Mouse (Mus musculus) left cerebral cortex, postnatal 14 days (tissue): ENCODE measurements around the gene Slit3. TPM values are rescaled to one million over a fixed set of nuclear protein-coding genes. Genes with fewer than 3 reads are reported as not detected.
A peak's percentile ranks its signal among the peaks of the same experiment; 100 is the strongest.

Experiments used
- DNase-seq, 2 experiments: peaks; one replicate each; pipeline ENCODE4 v3.0.0; 2021 to 2022; ENCODE audit warnings: low spot score in 2 of 2, mixed read lengths in 1 of 2
- intact Hi-C: fragments of 180-260 bp; cut with DNase I; formaldehyde crosslinking; loops from one replicate; pipeline ENCODE4 v1.15.1; 2025
- total RNA-seq, 2 experiments: library from RNA; stranded (reverse); gene quantifications; 2 replicates each; pipeline ENCODE4 v1.2.3; 2021

Slit3 gene
- total RNA-seq, 2 experiments from 2014 or later = 58.3 to 58.6 TPM

- no peak for DNase-seq
- intact Hi-C loops = no loop called here
Measured at GRCm38 (mm10) chr11:35612262-35612896, 491.4 kb downstream of the Slit3 start.

DNA sequence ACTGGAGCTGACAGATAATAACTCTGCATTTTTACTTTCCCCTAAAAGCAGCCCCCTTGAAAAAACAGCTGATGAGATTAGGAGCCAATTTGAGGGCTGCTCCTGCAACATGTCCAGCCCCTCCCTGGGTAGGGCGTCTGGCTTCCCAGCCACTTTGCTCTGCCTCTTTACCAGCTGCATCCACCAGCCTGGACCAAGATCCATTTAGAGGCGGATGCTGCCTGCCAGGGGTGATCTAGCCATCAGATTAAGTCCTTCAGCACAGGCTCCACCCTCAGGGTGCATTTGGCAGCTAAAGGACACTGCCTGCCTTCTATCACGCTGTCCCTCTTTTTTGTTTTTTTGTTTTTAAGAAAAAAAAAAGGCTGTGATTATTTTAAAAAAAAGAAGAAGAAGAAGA, 493.5 kb downstream of the Slit3 start:
- intact Hi-C loops = no loop called here
- no peak for DNase-seq

DNA sequence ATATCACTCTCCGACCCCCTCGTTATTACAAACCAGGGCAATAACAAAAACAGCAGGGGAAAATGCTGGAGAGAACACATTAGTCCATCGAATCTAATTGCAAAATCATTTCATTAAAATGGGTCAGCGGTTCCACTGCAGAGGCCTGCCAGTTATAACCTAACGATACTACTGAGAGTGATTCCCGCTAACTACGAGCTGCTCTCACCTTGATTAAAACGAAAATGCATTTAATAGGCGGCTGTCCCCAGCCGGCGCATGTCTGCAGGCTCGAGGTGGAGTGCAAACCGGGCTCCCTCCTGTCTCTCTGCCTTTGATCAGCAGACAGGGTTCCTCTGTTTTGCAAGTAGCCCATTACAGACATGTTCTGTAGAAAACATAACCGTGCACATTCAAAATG, 498.4 kb downstream of the Slit3 start:
- no peak for DNase-seq
- intact Hi-C loops = no loop called here

- intact Hi-C loops = no loop called here
- DNase-seq = no peak
Measured at GRCm38 (mm10) chr11:35622736-35623135, 501.7 kb downstream of the Slit3 start.

DNA sequence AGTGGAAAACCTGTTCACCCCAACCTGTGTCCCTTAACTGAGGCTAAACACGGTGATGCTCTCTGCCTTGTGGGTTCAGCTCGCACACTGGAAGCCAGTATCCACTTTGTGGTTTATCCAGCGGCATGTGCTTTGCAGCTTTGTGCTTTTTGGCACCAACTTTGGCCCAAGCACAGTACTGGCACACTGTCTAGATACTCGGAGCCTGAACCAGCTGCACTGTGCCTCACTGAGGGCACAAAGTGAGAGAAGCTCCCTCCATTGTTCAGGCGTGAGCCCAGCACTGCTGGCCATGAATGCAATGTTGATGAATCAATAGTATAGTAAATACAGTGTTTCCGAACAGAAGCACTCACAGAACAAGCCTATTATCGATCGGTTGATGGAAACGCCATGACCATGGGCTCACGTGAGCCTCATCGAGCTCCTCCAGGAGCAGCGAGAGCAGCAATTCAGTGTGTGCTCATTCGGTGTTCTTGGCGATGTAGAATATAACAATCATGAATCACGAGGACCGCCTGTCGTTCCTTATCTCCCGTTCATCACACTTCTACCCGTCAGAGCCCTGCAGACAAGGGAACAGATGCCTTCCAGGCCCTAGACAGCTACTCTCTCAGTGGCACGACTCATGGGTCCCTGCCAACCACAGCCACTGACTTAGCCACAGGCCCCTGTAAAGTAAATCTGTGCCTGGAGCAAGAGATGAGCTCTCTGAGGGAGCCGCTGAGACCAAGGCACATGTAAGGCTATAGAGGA, 503.7 kb downstream of the Slit3 start:
- intact Hi-C loops = no loop called here
- DNase-seq = peak in 1 of 2 experiments; percentile 49

DNA sequence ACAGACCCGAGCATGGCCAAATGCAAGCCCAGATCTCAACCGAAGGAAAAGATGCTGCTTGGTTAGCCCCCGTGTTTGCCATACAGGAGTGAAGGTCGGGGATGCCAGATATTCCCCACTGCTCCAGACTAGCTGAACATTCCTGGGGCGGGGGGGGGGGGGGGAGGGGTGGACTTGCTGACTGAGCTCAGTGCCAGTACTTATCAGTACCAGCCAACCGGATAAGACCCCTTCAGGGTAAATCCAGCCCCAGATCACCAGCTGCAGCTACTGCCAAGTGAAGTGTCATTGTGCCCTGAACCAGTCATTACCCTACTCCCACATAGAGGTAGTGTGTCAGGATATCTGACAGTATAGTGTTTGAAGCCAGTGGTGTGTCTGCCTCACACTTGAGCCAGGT, 504.6 kb downstream of the Slit3 start:
- DNase-seq = no peak
- intact Hi-C loops = no loop called here

GRCm38 (mm10) chr11:35626161-35626885, 505.3 kb downstream of the Slit3 start:
- intact Hi-C loops = no loop called here
- no peak for DNase-seq

DNA sequence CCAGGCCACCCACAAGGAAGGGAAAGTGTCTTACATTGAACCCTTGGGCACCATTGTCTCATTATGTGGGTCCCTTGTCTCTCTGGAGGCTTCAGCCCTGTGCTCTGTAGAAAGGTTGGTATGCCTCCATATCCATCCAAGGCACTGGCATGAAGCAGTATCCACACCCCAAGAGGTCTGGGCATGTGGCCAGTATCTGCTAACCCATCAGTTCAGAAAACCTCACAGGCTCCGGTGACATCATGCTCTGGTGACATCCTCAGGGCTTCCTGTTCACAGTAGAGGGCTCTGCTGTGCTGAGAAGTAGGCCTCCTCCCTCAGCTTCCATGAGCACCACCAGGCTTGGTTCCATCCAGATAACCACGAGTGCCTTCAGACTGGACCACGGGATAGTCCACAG, 506.8 kb downstream of the Slit3 start:
- intact Hi-C loops = no loop called here
- no peak for DNase-seq

DNA sequence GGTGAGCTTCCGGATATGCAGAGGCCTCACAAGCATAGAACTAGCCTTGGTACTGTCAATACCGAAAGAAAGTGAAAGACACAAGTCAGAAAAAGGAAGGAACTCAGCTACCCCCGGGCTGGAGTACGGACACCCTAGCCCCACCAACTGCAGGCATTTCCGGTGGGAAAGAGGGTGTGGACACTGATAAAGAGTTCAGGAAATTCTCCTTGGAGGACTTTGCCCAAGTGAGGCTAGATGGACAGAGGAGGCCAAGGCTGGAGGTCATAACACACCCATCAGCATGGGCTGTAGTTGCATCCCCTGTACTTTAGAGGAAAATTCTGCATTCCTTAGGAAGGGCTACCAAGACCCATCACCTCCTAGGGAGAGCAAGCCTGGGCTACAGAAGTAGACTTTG, 511.2 kb downstream of the Slit3 start:
- DNase-seq = no peak
- intact Hi-C loops = no loop called here

GRCm38 (mm10) chr11:35637102-35637501, 516.1 kb downstream of the Slit3 start:
- no peak for DNase-seq
- intact Hi-C loops = no loop called here

- intact Hi-C loops = no loop called here
Measured at GRCm38 (mm10) chr11:35638862-35639384, 517.9 kb downstream of the Slit3 start.

DNA sequence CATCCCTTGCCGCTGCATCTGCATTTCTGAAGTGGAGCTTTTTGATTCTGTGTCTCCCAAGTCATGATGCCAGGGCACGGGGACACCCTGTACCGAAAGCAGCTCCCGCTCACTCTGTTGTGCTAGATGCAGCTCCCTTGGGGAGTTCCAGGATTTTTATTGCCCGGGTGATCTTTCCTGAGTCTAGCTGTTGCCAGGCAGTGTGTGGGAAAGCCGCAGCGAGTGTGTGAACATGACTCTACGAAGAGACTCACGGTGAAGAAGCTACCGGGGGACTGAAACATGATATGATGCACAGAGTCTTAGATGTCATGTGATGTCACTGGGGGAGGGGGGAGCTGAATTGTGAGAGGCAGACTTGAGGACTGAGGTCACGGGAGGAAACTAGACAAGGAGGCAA, 518.4 kb downstream of the Slit3 start:
- intact Hi-C loops = no loop called here
- DNase-seq = peak; percentile 22 to 67

More at GRCm38 (mm10) chr11:35638862-35639384, 517.9 kb downstream of the Slit3 start:
- peak in 1 of 2 experiments; percentile 10 for DNase-seq

GRCm38 (mm10) chr11:35651286-35651685, 530.3 kb downstream of the Slit3 start:
- no peak for DNase-seq
- intact Hi-C loops = no loop called here

- DNase-seq = no peak
- intact Hi-C loops = no loop called here
Measured at GRCm38 (mm10) chr11:35655836-35656235, 534.8 kb downstream of the Slit3 start.

- intact Hi-C loops = no loop called here
Measured at GRCm38 (mm10) chr11:35657582-35657981, 536.6 kb downstream of the Slit3 start.

GRCm38 (mm10) chr11:35660967-35661366, 539.9 kb downstream of the Slit3 start:
- intact Hi-C loops = loop anchor here (10.0 kb wide), 1 partner anchor 816 kb away; no protein-coding TSS in a partner anchor
- DNase-seq = no peak

More at GRCm38 (mm10) chr11:35657582-35657981, 536.6 kb downstream of the Slit3 start:
- DNase-seq = no peak

DNA sequence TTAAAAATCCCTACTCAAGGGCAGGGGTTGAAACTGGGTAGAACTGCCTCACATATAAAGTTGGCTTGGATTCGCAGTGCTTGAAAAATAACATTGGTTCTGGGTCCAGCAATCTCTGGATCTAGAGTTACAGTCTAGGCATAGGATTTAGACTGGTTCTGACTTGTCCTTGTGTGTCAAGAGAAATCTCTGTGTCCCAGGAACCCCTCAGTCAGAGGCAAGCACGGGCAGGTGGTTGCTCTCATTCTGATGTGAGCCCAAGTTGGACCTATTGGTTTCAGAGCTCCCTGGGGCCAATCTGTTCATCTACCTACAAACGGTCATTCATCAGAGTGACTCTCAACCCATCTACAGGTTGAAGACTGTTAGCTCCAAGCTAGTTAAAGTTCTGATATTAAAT, 541.9 kb downstream of the Slit3 start:
- DNase-seq = no peak
- intact Hi-C loops = loop anchor here (10.0 kb wide), 1 partner anchor 818 kb away; no protein-coding TSS in a partner anchor

- no peak for DNase-seq
- intact Hi-C loops = loop anchor here (2.0 to 10.0 kb wide), 2 partner anchors 211 to 819 kb away; no protein-coding TSS in a partner anchor
Measured at GRCm38 (mm10) chr11:35663661-35664060, 542.6 kb downstream of the Slit3 start.

- intact Hi-C loops = loop anchor here (2.0 to 10.0 kb wide), 2 partner anchors 212 to 820 kb away; no protein-coding TSS in a partner anchor
- DNase-seq = peak; percentile 34 to 62
Measured at GRCm38 (mm10) chr11:35664991-35665390, 544.0 kb downstream of the Slit3 start.

- no peak for DNase-seq
Measured at GRCm38 (mm10) chr11:35667428-35667827, 546.4 kb downstream of the Slit3 start.

More at GRCm38 (mm10) chr11:35667428-35667827, 546.4 kb downstream of the Slit3 start:
- intact Hi-C loops = loop anchor here (10.0 kb wide), 1 partner anchor 823 kb away; no protein-coding TSS in a partner anchor
